Mouse (Mus musculus) bone marrow macrophage, adult 2 months (primary cell): ENCODE data around the gene Ddc.

ENCODE experiments used
- CTCF ChIP-seq: IDR thresholded peaks from 2 replicates; pipeline ENCODE4 v1.5.1; 2012; ENCODE audit warnings: low read depth, mild to moderate bottlenecking, low read length, moderate library complexity
- POLR2A ChIP-seq: IDR thresholded peaks from 2 replicates; pipeline ENCODE4 v1.6.1; 2012; ENCODE audit warnings: mild to moderate bottlenecking, low read depth, low read length, borderline replicate concordance

DNA sequence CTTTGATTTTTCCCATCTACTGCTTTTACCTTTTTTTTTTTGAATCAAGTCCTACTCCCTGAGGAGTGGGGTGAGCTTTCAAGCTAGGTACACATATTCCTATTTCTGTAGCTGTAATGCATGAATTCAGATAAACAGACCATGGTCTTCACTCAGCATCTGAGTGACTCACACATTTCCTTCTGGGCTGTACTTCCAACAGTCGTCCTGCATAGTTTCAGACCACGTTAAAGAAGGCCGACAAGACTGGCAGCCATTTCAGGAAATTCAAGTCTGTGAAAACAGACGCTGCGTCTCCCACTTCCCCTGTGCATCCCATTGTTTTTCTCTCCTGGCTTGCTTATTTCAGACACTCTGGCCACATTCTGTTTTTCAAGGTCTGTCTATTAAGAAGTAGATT lies 31.2 kb downstream of the Ddc start:
- TF ChIP-seq CTCF (no peak), POLR2A (no peak)
